Mouse (Mus musculus) midbrain, embryonic 16.5 days (tissue): ENCODE results near the gene Padi2. TPM values are rescaled to one million over a fixed set of nuclear protein-coding genes. Genes with fewer than 3 reads are reported as not detected.

Source experiments
- ATAC-seq: fragments of 200-750 bp; cut with Nextera tagmentation; 2 replicates; pipeline ENCODE4 v1.8.0; 2017; ENCODE audit warnings: moderate TSS enrichment
- H3K27ac ChIP-seq: fragments of 300-500 bp; sonication (generic); 2 replicates; pipeline ENCODE4 v1.5.1; 2014; ENCODE audit warnings: mild to moderate bottlenecking, low read length, mixed read lengths
- H3K27me3 ChIP-seq: fragments of 300-500 bp; sonication (generic); 2 replicates; pipeline ENCODE4 v1.6.1; 2014; ENCODE audit warnings: low read depth, low read length, mixed read lengths; ENCODE audit not compliant: control insufficient read depth, insufficient read depth
- H3K36me3 ChIP-seq: fragments of 300-500 bp; sonication (generic); 2 replicates; pipeline ENCODE4 v1.6.1; 2014; ENCODE audit warnings: mild to moderate bottlenecking, low read length, moderate library complexity, mixed read lengths; ENCODE audit not compliant: control insufficient read depth, insufficient read depth
- H3K4me1 ChIP-seq: fragments of 300-500 bp; sonication (generic); 2 replicates; pipeline ENCODE4 v1.6.1; 2014; ENCODE audit warnings: mild to moderate bottlenecking, low read length, mixed read lengths; ENCODE audit not compliant: control insufficient read depth, insufficient read depth
- H3K4me2 ChIP-seq: fragments of 300-500 bp; sonication (generic); 2 replicates; pipeline ENCODE4 v1.6.1; 2014; ENCODE audit warnings: mild to moderate bottlenecking, low read length, mixed read lengths
- H3K4me3 ChIP-seq: fragments of 300-500 bp; sonication (generic); 2 replicates; pipeline ENCODE4 v1.5.1; 2014; ENCODE audit warnings: low read depth, mild to moderate bottlenecking, low read length, moderate library complexity, mixed read lengths
- H3K9ac ChIP-seq: fragments of 300-500 bp; sonication (generic); 2 replicates; pipeline ENCODE4 v1.6.1; 2014; ENCODE audit warnings: low read depth, low read length, mixed read lengths
- H3K9me3 ChIP-seq: fragments of 300-500 bp; sonication (generic); replicated peaks from 2 replicates; pipeline ENCODE4 v1.6.1; 2014; ENCODE audit warnings: mild to moderate bottlenecking, low read length, mixed read lengths; ENCODE audit not compliant: control insufficient read depth, poor library complexity, severe bottlenecking
- WGBS: fragments of 180-500 bp; shearing (Covaris S2); extraction: QIAGEN DNeasy Blood & Tissue Kit; methylation state at CpG from one replicate; pipeline ENCODE4 v1.1.7; 2014; 5-methylcytosine and 5-hydroxymethylcytosine counted together
- polyA plus RNA-seq: library from polyadenylated mRNA; unstranded; fragments of >200 nt; fragmentation: Nextera tagmentation; extraction: Ambion mirVana; gene quantifications from 2 replicates; pipeline ENCODE4 v1.2.1, GENCODE M21; 2015

Padi2 gene
- polyA plus RNA-seq, 1 experiment from 2014 or later = 2.8 TPM

- no peaks in the 10 kb centered on the region for H3K4me1 ChIP-seq
- no peak overlapping the region for H3K4me2 ChIP-seq
- H3K27me3 ChIP-seq = no peaks in the 10 kb centered on the region
- no peaks in the 10 kb centered on the region for H3K36me3 ChIP-seq
- no peak overlapping the region for H3K4me3 ChIP-seq
- no peaks in the 10 kb centered on the region for H3K9me3 ChIP-seq
- WGBS = 82% methylated on average over 5 of the region's 5 CpGs
- H3K9ac ChIP-seq = no peak overlapping the region
- H3K27ac ChIP-seq = no peak overlapping the region
- ATAC-seq = no peak
Measured at GRCm38 (mm10) chr4:140922508-140922907, 16.4 kb downstream of the Padi2 start.

- Histone ChIP-seq H3K27me3 (no peaks in the 10 kb centered on the region), H3K27ac (no peak overlapping the region), H3K4me2 (no peak overlapping the region), H3K36me3 (no peaks in the 10 kb centered on the region), H3K9ac (no peak overlapping the region), H3K4me1 (no peaks in the 10 kb centered on the region), H3K4me3 (no peak overlapping the region), H3K9me3 (no peaks in the 10 kb centered on the region)
- WGBS = 86% methylated on average over 8 of the region's 8 CpGs
- no peak for ATAC-seq
Measured at GRCm38 (mm10) chr4:140925648-140926047, 19.5 kb downstream of the Padi2 start.

GRCm38 (mm10) chr4:140928349-140928748 lies 22.2 kb downstream of the Padi2 start:
- H3K36me3 ChIP-seq = no peaks in the 10 kb centered on the region
- no peaks in the 10 kb centered on the region for H3K27me3 ChIP-seq
- ATAC-seq = no peak
- H3K9ac ChIP-seq = no peak overlapping the region
- H3K4me3 ChIP-seq = no peak overlapping the region
- H3K4me2 ChIP-seq = no peak overlapping the region
- no peak overlapping the region for H3K27ac ChIP-seq
- H3K4me1 ChIP-seq = no peaks in the 10 kb centered on the region
- 85% methylated on average over 9 of the region's 9 CpGs for WGBS
- no peaks in the 10 kb centered on the region for H3K9me3 ChIP-seq

- H3K4me2 ChIP-seq = no peak overlapping the region
- no peaks in the 10 kb centered on the region for H3K36me3 ChIP-seq
- peak; percentile 70 for ATAC-seq
- no peaks in the 10 kb centered on the region for H3K27me3 ChIP-seq
- WGBS = 65% methylated on average over 8 of the region's 8 CpGs
- H3K27ac ChIP-seq = 0 out of 2 replicates have a peak overlapping the region, but pooled peaks have one; percentile 10
- H3K9ac ChIP-seq = no peak overlapping the region
- no peaks in the 10 kb centered on the region for H3K9me3 ChIP-seq
- no peaks in the 10 kb centered on the region for H3K4me1 ChIP-seq
- no peak overlapping the region for H3K4me3 ChIP-seq
Measured at GRCm38 (mm10) chr4:140929745-140930144, 23.6 kb downstream of the Padi2 start.

- Histone ChIP-seq H3K4me2 (no peak overlapping the region), H3K9ac (no peak overlapping the region), H3K27ac (no peak overlapping the region), H3K36me3 (no peaks in the 10 kb centered on the region), H3K4me1 (no peaks in the 10 kb centered on the region), H3K27me3 (no peaks in the 10 kb centered on the region), H3K4me3 (no peak overlapping the region), H3K9me3 (no peaks in the 10 kb centered on the region)
- ATAC-seq = no peak
- 68% methylated on average over 10 of the region's 10 CpGs for WGBS
Measured at GRCm38 (mm10) chr4:140930900-140931470, 24.8 kb downstream of the Padi2 start.

GRCm38 (mm10) chr4:140935643-140936042 lies 29.5 kb downstream of the Padi2 start:
- H3K4me1 ChIP-seq = no peaks in the 10 kb centered on the region
- WGBS = 58% methylated on average over 9 of the region's 9 CpGs
- H3K27ac ChIP-seq = no peak overlapping the region
- no peak overlapping the region for H3K4me3 ChIP-seq
- no peak for ATAC-seq
- no peaks in the 10 kb centered on the region for H3K36me3 ChIP-seq
- H3K9me3 ChIP-seq = no peaks in the 10 kb centered on the region
- no peak overlapping the region for H3K9ac ChIP-seq
- H3K27me3 ChIP-seq = no peaks in the 10 kb centered on the region
- H3K4me2 ChIP-seq = no peak overlapping the region

- no peaks in the 10 kb centered on the region for H3K9me3 ChIP-seq
- H3K27ac ChIP-seq = no peak overlapping the region
- H3K9ac ChIP-seq = no peak overlapping the region
- H3K27me3 ChIP-seq = no peaks in the 10 kb centered on the region
- no peak overlapping the region for H3K4me3 ChIP-seq
- H3K4me1 ChIP-seq = no peaks in the 10 kb centered on the region
- no peak for ATAC-seq
- H3K4me2 ChIP-seq = no peak overlapping the region
- no peaks in the 10 kb centered on the region for H3K36me3 ChIP-seq
- 88% methylated on average over 12 of the region's 12 CpGs for WGBS
Measured at GRCm38 (mm10) chr4:140944356-140944755, 38.2 kb downstream of the Padi2 start.

GRCm38 (mm10) chr4:140944961-140945442 lies 38.9 kb downstream of the Padi2 start:
- Histone ChIP-seq H3K4me3 (no peak overlapping the region), H3K4me2 (no peak overlapping the region), H3K36me3 (no peaks in the 10 kb centered on the region), H3K4me1 (no peaks in the 10 kb centered on the region), H3K9ac (no peak overlapping the region), H3K9me3 (no peaks in the 10 kb centered on the region), H3K27ac (no peak overlapping the region), H3K27me3 (no peaks in the 10 kb centered on the region)
- no peak for ATAC-seq
- 80% methylated on average over 5 of the region's 5 CpGs for WGBS

GRCm38 (mm10) chr4:140945571-140945970 lies 39.4 kb downstream of the Padi2 start:
- no peak overlapping the region for H3K9ac ChIP-seq
- H3K4me2 ChIP-seq = no peak overlapping the region
- no peaks in the 10 kb centered on the region for H3K9me3 ChIP-seq
- no peak for ATAC-seq
- 96% methylated on average over 4 of the region's 4 CpGs for WGBS
- no peaks in the 10 kb centered on the region for H3K27me3 ChIP-seq
- no peaks in the 10 kb centered on the region for H3K36me3 ChIP-seq
- no peak overlapping the region for H3K4me3 ChIP-seq
- H3K27ac ChIP-seq = no peak overlapping the region
- H3K4me1 ChIP-seq = no peaks in the 10 kb centered on the region
